Mouse (Mus musculus) embryonic facial prominence, embryonic 13.5 days (tissue): ENCODE results near the gene Wdr1. TPM values are rescaled to one million over a fixed set of nuclear protein-coding genes. Genes with fewer than 3 reads are reported as not detected.
A peak's percentile ranks its signal among the peaks of the same experiment; 100 is the strongest.

ENCODE experiments used
- ATAC-seq: fragments of 200-750 bp; cut with Nextera tagmentation; 2 replicates; pipeline ENCODE4 v1.8.0; 2017; ENCODE audit warnings: low read depth; ENCODE audit not compliant: insufficient number of reproducible peaks, insufficient read depth, low FRiP score, low TSS enrichment
- H3K27ac ChIP-seq: fragments of 300-500 bp; sonication (generic); 2 replicates; pipeline ENCODE4 v1.5.1; 2015; ENCODE audit warnings: moderate library complexity, mild to moderate bottlenecking, inconsistent platforms
- H3K27me3 ChIP-seq: fragments of 300-500 bp; sonication (generic); 2 replicates; pipeline ENCODE4 v1.6.1; 2015; ENCODE audit warnings: mild to moderate bottlenecking, inconsistent platforms
- H3K36me3 ChIP-seq: fragments of 300-500 bp; sonication (generic); 2 replicates; pipeline ENCODE4 v1.6.1; 2015; ENCODE audit warnings: mild to moderate bottlenecking, inconsistent platforms
- H3K4me1 ChIP-seq: fragments of 300-500 bp; sonication (generic); 2 replicates; pipeline ENCODE4 v1.6.1; 2015; ENCODE audit warnings: inconsistent platforms
- H3K4me2 ChIP-seq: fragments of 300-500 bp; sonication (generic); 2 replicates; pipeline ENCODE4 v1.6.1; 2015; ENCODE audit warnings: moderate library complexity, mild to moderate bottlenecking, inconsistent platforms
- H3K4me3 ChIP-seq: fragments of 300-500 bp; sonication (generic); 2 replicates; pipeline ENCODE4 v1.5.1; 2015; ENCODE audit warnings: mild to moderate bottlenecking, inconsistent platforms
- H3K9ac ChIP-seq: fragments of 300-500 bp; sonication (generic); 2 replicates; pipeline ENCODE4 v1.6.1; 2015; ENCODE audit warnings: mild to moderate bottlenecking, inconsistent platforms
- H3K9me3 ChIP-seq: fragments of 300-500 bp; sonication (generic); 2 replicates; pipeline ENCODE4 v1.6.1; 2016; ENCODE audit warnings: inconsistent platforms
- WGBS: fragments of 180-500 bp; shearing (Covaris S2); methylation state at CpG from one replicate; pipeline ENCODE4 v1.1.7; 2015; ENCODE audit warnings: mixed read lengths; 5-methylcytosine and 5-hydroxymethylcytosine counted together
- polyA plus RNA-seq: library from polyadenylated mRNA; unstranded; fragments of >200 nt; fragmentation: Nextera tagmentation; extraction: Ambion mirVana; gene quantifications from 2 replicates; pipeline ENCODE4 v1.2.1, GENCODE M21; 2015

Wdr1 gene
- polyA plus RNA-seq, 1 experiment from 2014 or later = 200 TPM

- peak overlapping the region; percentile 99 for H3K27ac ChIP-seq
- H3K9me3 ChIP-seq = no peaks in the 10 kb centered on the region
- WGBS = under 1% methylated on average over 41 of the region's 41 CpGs
- peaks cover 40% of the 10 kb centered on the region for H3K36me3 ChIP-seq
- peaks cover 40% of the 10 kb centered on the region for H3K4me1 ChIP-seq
- no peaks in the 10 kb centered on the region for H3K27me3 ChIP-seq
- peak overlapping the region; percentile 95 for H3K9ac ChIP-seq
- peak overlapping the region; percentile 92 for H3K4me2 ChIP-seq
- H3K4me3 ChIP-seq = peak overlapping the region; percentile 91
- 0 out of 2 replicates have a peak, but pooled peaks have one; percentile 21 for ATAC-seq
Measured at GRCm38 (mm10) chr5:38560586-38561425, 2.2 kb downstream of the Wdr1 start.

GRCm38 (mm10) chr5:38558831-38559230, 4.2 kb downstream of the Wdr1 start:
- no peaks in the 10 kb centered on the region for H3K9me3 ChIP-seq
- H3K4me2 ChIP-seq = no peak overlapping the region
- H3K27me3 ChIP-seq = no peaks in the 10 kb centered on the region
- H3K36me3 ChIP-seq = peaks cover 58% of the 10 kb centered on the region
- no peak overlapping the region for H3K9ac ChIP-seq
- H3K4me3 ChIP-seq = no peak overlapping the region
- no peak overlapping the region for H3K27ac ChIP-seq
- 85% methylated on average over 5 of the region's 5 CpGs for WGBS
- peaks cover 58% of the 10 kb centered on the region for H3K4me1 ChIP-seq
- ATAC-seq = no peak

GRCm38 (mm10) chr5:38557811-38558210, 5.2 kb downstream of the Wdr1 start:
- no peak overlapping the region for H3K4me3 ChIP-seq
- no peak for ATAC-seq
- WGBS = 92% methylated on average over 4 of the region's 4 CpGs
- no peaks in the 10 kb centered on the region for H3K9me3 ChIP-seq
- peaks cover 57% of the 10 kb centered on the region for H3K4me1 ChIP-seq
- no peak overlapping the region for H3K27ac ChIP-seq
- no peak overlapping the region for H3K4me2 ChIP-seq
- peaks cover 68% of the 10 kb centered on the region for H3K36me3 ChIP-seq
- no peak overlapping the region for H3K9ac ChIP-seq
- H3K27me3 ChIP-seq = no peaks in the 10 kb centered on the region

GRCm38 (mm10) chr5:38556406-38556805, 6.6 kb downstream of the Wdr1 start:
- no peak overlapping the region for H3K4me2 ChIP-seq
- peaks cover 51% of the 10 kb centered on the region for H3K4me1 ChIP-seq
- H3K27ac ChIP-seq = no peak overlapping the region
- ATAC-seq = no peak
- H3K9ac ChIP-seq = no peak overlapping the region
- H3K9me3 ChIP-seq = no peaks in the 10 kb centered on the region
- H3K27me3 ChIP-seq = no peaks in the 10 kb centered on the region
- H3K4me3 ChIP-seq = no peak overlapping the region
- WGBS = 96% methylated on average over 3 of the region's 3 CpGs
- H3K36me3 ChIP-seq = peaks cover 81% of the 10 kb centered on the region

GRCm38 (mm10) chr5:38553953-38554352, 9.1 kb downstream of the Wdr1 start:
- H3K27ac ChIP-seq = no peak overlapping the region; the same call in 1 of the 2 replicates
- WGBS = 25% methylated on average over 3 of the region's 3 CpGs
- peaks cover 57% of the 10 kb centered on the region for H3K4me1 ChIP-seq
- no peaks in the 10 kb centered on the region for H3K9me3 ChIP-seq
- peaks cover 96% of the 10 kb centered on the region for H3K36me3 ChIP-seq
- no peak overlapping the region for H3K4me2 ChIP-seq
- H3K9ac ChIP-seq = no peak overlapping the region
- ATAC-seq = no peak
- H3K4me3 ChIP-seq = no peak overlapping the region
- no peaks in the 10 kb centered on the region for H3K27me3 ChIP-seq

- H3K4me2 ChIP-seq = no peak overlapping the region
- H3K9me3 ChIP-seq = no peaks in the 10 kb centered on the region
- peaks cover 56% of the 10 kb centered on the region for H3K4me1 ChIP-seq
- H3K9ac ChIP-seq = no peak overlapping the region
- ATAC-seq = no peak
- H3K27ac ChIP-seq = no peak overlapping the region
- H3K4me3 ChIP-seq = no peak overlapping the region
- peaks cover 96% of the 10 kb centered on the region for H3K36me3 ChIP-seq
- 89% methylated on average over 4 of the region's 4 CpGs for WGBS
- H3K27me3 ChIP-seq = no peaks in the 10 kb centered on the region
Measured at GRCm38 (mm10) chr5:38553491-38553890, 9.5 kb downstream of the Wdr1 start.

GRCm38 (mm10) chr5:38552615-38553014, 10.4 kb downstream of the Wdr1 start:
- H3K27ac ChIP-seq = no peak overlapping the region
- H3K4me1 ChIP-seq = peaks cover 52% of the 10 kb centered on the region
- H3K4me2 ChIP-seq = no peak overlapping the region
- no peak overlapping the region for H3K9ac ChIP-seq
- peaks cover 96% of the 10 kb centered on the region for H3K36me3 ChIP-seq
- H3K4me3 ChIP-seq = no peak overlapping the region
- no peaks in the 10 kb centered on the region for H3K27me3 ChIP-seq
- 87% methylated on average over 3 of the region's 3 CpGs for WGBS
- H3K9me3 ChIP-seq = no peaks in the 10 kb centered on the region
- no peak for ATAC-seq

- H3K27ac ChIP-seq = peak overlapping the region; percentile 91
- no peak overlapping the region for H3K4me3 ChIP-seq
- no peak overlapping the region for H3K9ac ChIP-seq
- peaks cover 96% of the 10 kb centered on the region for H3K36me3 ChIP-seq
- ATAC-seq = no peak
- WGBS = 70% methylated on average over 1 of the region's 1 CpGs
- H3K27me3 ChIP-seq = no peaks in the 10 kb centered on the region
- no peaks in the 10 kb centered on the region for H3K9me3 ChIP-seq
- H3K4me1 ChIP-seq = peaks cover 46% of the 10 kb centered on the region
- H3K4me2 ChIP-seq = no peak overlapping the region
Measured at GRCm38 (mm10) chr5:38550221-38550768, 12.7 kb downstream of the Wdr1 start.

- Histone ChIP-seq H3K4me1 (peaks cover 43% of the 10 kb centered on the region), H3K27ac (peak overlapping the region; percentile 91), H3K9me3 (no peaks in the 10 kb centered on the region), H3K9ac (0 out of 2 replicates have a peak overlapping the region, but pooled peaks have one; percentile 11), H3K4me2 (peak overlapping the region; percentile 24), H3K4me3 (no peak overlapping the region), H3K27me3 (no peaks in the 10 kb centered on the region), H3K36me3 (peaks cover 96% of the 10 kb centered on the region)
- WGBS = 58% methylated on average over 3 of the region's 3 CpGs
- peak; percentile 30; the same call in 1 of the 2 replicates for ATAC-seq
Measured at GRCm38 (mm10) chr5:38549461-38549909, 13.5 kb downstream of the Wdr1 start.

- H3K27ac ChIP-seq = no peak overlapping the region
- peaks cover 98% of the 10 kb centered on the region for H3K36me3 ChIP-seq
- no peaks in the 10 kb centered on the region for H3K9me3 ChIP-seq
- no peak overlapping the region for H3K9ac ChIP-seq
- H3K27me3 ChIP-seq = no peaks in the 10 kb centered on the region
- ATAC-seq = no peak
- H3K4me2 ChIP-seq = no peak overlapping the region
- no peak overlapping the region for H3K4me3 ChIP-seq
- H3K4me1 ChIP-seq = peaks cover 42% of the 10 kb centered on the region
- 65% methylated on average over 6 of the region's 6 CpGs for WGBS
Measured at GRCm38 (mm10) chr5:38547375-38547774, 15.6 kb downstream of the Wdr1 start.

- H3K9ac ChIP-seq = 0 out of 2 replicates have a peak overlapping the region, but pooled peaks have one; percentile 11
- no peaks in the 10 kb centered on the region for H3K9me3 ChIP-seq
- no peak for ATAC-seq
- no peaks in the 10 kb centered on the region for H3K27me3 ChIP-seq
- H3K4me2 ChIP-seq = no peak overlapping the region
- peaks cover 100% of the 10 kb centered on the region for H3K36me3 ChIP-seq
- H3K4me1 ChIP-seq = peaks cover 24% of the 10 kb centered on the region
- 0 out of 2 replicates have a peak overlapping the region, but pooled peaks have one; percentile 7 for H3K27ac ChIP-seq
- no peak overlapping the region for H3K4me3 ChIP-seq
- 64% methylated on average over 5 of the region's 5 CpGs for whole genome bisulfite sequencing
Measured at GRCm38 (mm10) chr5:38544423-38545415, 18.3 kb downstream of the Wdr1 start.
